Mouse (Mus musculus): Measurements from ENCODE around the gene Reln. TPM values are rescaled to one million over a fixed set of nuclear protein-coding genes. Genes with fewer than 3 reads are reported as not detected.

Gene Reln
- polyA plus RNA-seq, 1 experiment from 2014 or later, result 1.8 TPM

GRCm38 (mm10) chr5:21948736-21949506, 395.6 kb downstream of the Reln start:
- Histone ChIP-seq H3K27ac (ENCODE audit: low read depth) (no peak overlapping the region), H3K4me2 (no peak overlapping the region), H3K27me3 (ENCODE audit: insufficient read depth, low read length) (no peaks in the 10 kb centered on the region), H3K4me1 (ENCODE audit: insufficient read depth) (no peaks in the 10 kb centered on the region), H3K9ac (no peak overlapping the region), H3K36me3 (ENCODE audit: insufficient read depth) (no peaks in the 10 kb centered on the region), H3K9me3 (ENCODE audit: low read depth, low read length) (no peaks in the 10 kb centered on the region), H3K4me3 (ENCODE audit: low read depth, low read length) (no peak overlapping the region)
- WGBS, result 79% methylated on average over 11 of the region's 11 CpGs
- TF ChIP-seq CTCF (IDR thresholded peaks at IDR 0.05; ENCODE audit: low read depth), result no peak
- ATAC-seq (ENCODE audit: insufficient read depth), result no peak
- DNase-seq, result no peak

DNA sequence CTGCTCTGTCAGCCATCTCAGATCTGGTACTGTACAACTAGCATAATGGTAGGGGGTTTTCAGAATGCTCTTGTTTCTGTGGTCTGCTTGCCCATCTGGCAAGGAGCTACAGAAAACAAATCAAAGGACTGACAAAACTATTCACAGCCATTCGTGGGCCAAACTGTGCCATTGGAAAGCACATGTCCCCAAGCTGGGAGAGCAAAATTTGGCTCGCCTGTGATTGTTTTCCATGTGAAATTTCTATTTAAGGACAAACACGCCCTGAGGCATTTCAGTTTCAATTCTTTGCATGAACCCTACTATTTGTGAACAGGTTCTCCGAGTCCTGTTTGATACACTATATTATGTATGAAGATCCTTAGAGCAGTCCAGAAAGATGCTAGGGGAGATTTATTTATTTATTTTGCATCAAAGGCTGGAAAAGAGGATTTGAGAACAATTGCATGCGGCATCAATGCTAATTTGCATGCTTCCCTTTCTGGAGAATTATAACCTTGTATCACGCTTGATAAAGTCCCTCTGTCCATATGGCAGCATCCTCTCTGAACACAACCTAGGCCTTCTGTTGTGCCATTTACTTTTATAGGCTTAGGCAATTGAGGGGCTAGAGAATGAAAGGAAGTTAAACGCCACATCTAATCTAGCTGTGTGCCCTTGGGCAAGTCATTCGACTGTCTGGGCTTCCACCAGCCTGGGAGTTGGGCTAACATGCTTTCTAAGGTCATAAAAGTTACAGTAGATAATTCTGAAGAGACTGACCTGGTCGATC, 396.7 kb downstream of the Reln start:
- H3K36me3 ChIP-seq (ENCODE audit: insufficient read depth), result no peaks in the 10 kb centered on the region
- no peak overlapping the region for H3K9ac ChIP-seq
- no peaks in the 10 kb centered on the region for H3K4me1 ChIP-seq (ENCODE audit: insufficient read depth)
- H3K27ac ChIP-seq (ENCODE audit: low read depth), result no peak overlapping the region
- DNase-seq, result no peak
- ATAC-seq (ENCODE audit: insufficient read depth), result no peak
- TF ChIP-seq CTCF (IDR thresholded peaks at IDR 0.05; ENCODE audit: low read depth), result no peak
- no peak overlapping the region for H3K4me3 ChIP-seq (ENCODE audit: low read depth, low read length)
- H3K9me3 ChIP-seq (ENCODE audit: low read depth, low read length), result no peaks in the 10 kb centered on the region
- H3K4me2 ChIP-seq, result no peak overlapping the region
- WGBS, result 83% methylated on average over 9 of the region's 9 CpGs
- no peaks in the 10 kb centered on the region for H3K27me3 ChIP-seq (ENCODE audit: insufficient read depth, low read length)

- no peak overlapping the region for H3K27ac ChIP-seq (ENCODE audit: low read depth)
Observed at GRCm38 (mm10) chr5:21944579-21944978, 399.9 kb downstream of the Reln start.

GRCm38 (mm10) chr5:21939405-21939804, 405.1 kb downstream of the Reln start:
- Histone ChIP-seq H3K27me3 (ENCODE audit: insufficient read depth, low read length) (no peaks in the 10 kb centered on the region), H3K4me1 (ENCODE audit: insufficient read depth) (no peaks in the 10 kb centered on the region), H3K9me3 (ENCODE audit: low read depth, low read length) (no peaks in the 10 kb centered on the region), H3K9ac (no peak overlapping the region), H3K4me3 (ENCODE audit: low read depth, low read length) (no peak overlapping the region), H3K36me3 (ENCODE audit: insufficient read depth) (no peaks in the 10 kb centered on the region), H3K4me2 (no peak overlapping the region), H3K27ac (ENCODE audit: low read depth) (no peak overlapping the region)
- TF ChIP-seq CTCF (IDR thresholded peaks at IDR 0.05; ENCODE audit: low read depth), result no peak
- DNase-seq (no peak), ATAC-seq (ENCODE audit: insufficient read depth) (no peak)
- WGBS, result 79% methylated on average over 9 of the region's 9 CpGs

More at GRCm38 (mm10) chr5:21944579-21944978, 399.9 kb downstream of the Reln start:
- no peaks in the 10 kb centered on the region for H3K9me3 ChIP-seq (ENCODE audit: low read depth, low read length)
- H3K9ac ChIP-seq, result no peak overlapping the region
- DNase-seq, result no peak
- no peak for ATAC-seq (ENCODE audit: insufficient read depth)
- peak; percentile 10; the same call in 1 of the 2 replicates for TF ChIP-seq CTCF (IDR thresholded peaks at IDR 0.05; ENCODE audit: low read depth)
- no peaks in the 10 kb centered on the region for H3K4me1 ChIP-seq (ENCODE audit: insufficient read depth)
- WGBS, result 92% methylated on average over 1 of the region's 1 CpGs
- no peak overlapping the region for H3K4me3 ChIP-seq (ENCODE audit: low read depth, low read length)
- H3K4me2 ChIP-seq, result no peak overlapping the region
- H3K27me3 ChIP-seq (ENCODE audit: insufficient read depth, low read length), result no peaks in the 10 kb centered on the region
- H3K36me3 ChIP-seq (ENCODE audit: insufficient read depth), result no peaks in the 10 kb centered on the region

- no peak overlapping the region for H3K27ac ChIP-seq (ENCODE audit: low read depth)
- no peak overlapping the region for H3K9ac ChIP-seq
- no peaks in the 10 kb centered on the region for H3K27me3 ChIP-seq (ENCODE audit: insufficient read depth, low read length)
- H3K4me1 ChIP-seq (ENCODE audit: insufficient read depth), result no peaks in the 10 kb centered on the region
- TF ChIP-seq CTCF (IDR thresholded peaks at IDR 0.05; ENCODE audit: low read depth), result no peak
- H3K4me3 ChIP-seq (ENCODE audit: low read depth, low read length), result no peak overlapping the region
- H3K36me3 ChIP-seq (ENCODE audit: insufficient read depth), result no peaks in the 10 kb centered on the region
- DNase-seq (peak; percentile 22), ATAC-seq (ENCODE audit: insufficient read depth) (no peak)
- H3K9me3 ChIP-seq (ENCODE audit: low read depth, low read length), result no peaks in the 10 kb centered on the region
- no peak overlapping the region for H3K4me2 ChIP-seq
- 54% methylated on average over 5 of the region's 5 CpGs for WGBS
Observed at GRCm38 (mm10) chr5:21938138-21938537, 406.4 kb downstream of the Reln start.

- H3K4me3 ChIP-seq (ENCODE audit: low read depth, low read length), result no peak overlapping the region
- H3K9ac ChIP-seq, result no peak overlapping the region
- no peaks in the 10 kb centered on the region for H3K4me1 ChIP-seq (ENCODE audit: insufficient read depth)
- no peak overlapping the region for H3K27ac ChIP-seq (ENCODE audit: low read depth)
- no peaks in the 10 kb centered on the region for H3K36me3 ChIP-seq (ENCODE audit: insufficient read depth)
- 25% methylated on average over 2 of the region's 2 CpGs for WGBS
- no peak overlapping the region for H3K4me2 ChIP-seq
- no peaks in the 10 kb centered on the region for H3K27me3 ChIP-seq (ENCODE audit: insufficient read depth, low read length)
- no peak for ATAC-seq (ENCODE audit: insufficient read depth)
- no peaks in the 10 kb centered on the region for H3K9me3 ChIP-seq (ENCODE audit: low read depth, low read length)
- TF ChIP-seq CTCF (IDR thresholded peaks at IDR 0.05; ENCODE audit: low read depth), result no peak
- no peak for DNase-seq
Observed at GRCm38 (mm10) chr5:21936627-21937026, 407.9 kb downstream of the Reln start.

DNA sequence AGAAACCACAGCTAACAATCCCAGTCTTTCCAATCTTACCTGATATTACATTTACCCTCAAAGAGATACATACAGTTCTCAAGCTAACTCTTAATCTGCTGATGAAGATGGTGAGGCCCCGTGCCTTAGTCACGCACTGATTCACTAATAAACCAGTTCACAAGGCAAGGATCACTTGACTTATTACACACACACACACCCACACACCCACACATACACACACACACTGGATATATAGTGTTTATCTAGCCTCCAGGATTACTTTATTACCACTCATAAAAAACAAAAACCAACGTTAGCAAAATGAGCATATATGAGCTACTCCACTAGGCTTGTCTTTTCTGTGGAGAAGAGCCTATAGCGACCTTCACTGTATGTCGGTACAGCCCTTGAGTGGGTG, 408.4 kb downstream of the Reln start:
- H3K27me3 ChIP-seq (ENCODE audit: insufficient read depth, low read length), result no peaks in the 10 kb centered on the region
- H3K27ac ChIP-seq (ENCODE audit: low read depth), result no peak overlapping the region
- H3K4me1 ChIP-seq (ENCODE audit: insufficient read depth), result no peaks in the 10 kb centered on the region
- 67% methylated on average over 5 of the region's 5 CpGs for WGBS
- no peak overlapping the region for H3K9ac ChIP-seq
- H3K4me2 ChIP-seq, result no peak overlapping the region
- no peaks in the 10 kb centered on the region for H3K36me3 ChIP-seq (ENCODE audit: insufficient read depth)
- H3K9me3 ChIP-seq (ENCODE audit: low read depth, low read length), result no peaks in the 10 kb centered on the region
- TF ChIP-seq CTCF (IDR thresholded peaks at IDR 0.05; ENCODE audit: low read depth), result no peak
- ATAC-seq (ENCODE audit: insufficient read depth) (no peak), DNase-seq (no peak)
- H3K4me3 ChIP-seq (ENCODE audit: low read depth, low read length), result no peak overlapping the region

Measured in lung, embryonic 14.5 days (tissue).